Mouse (Mus musculus): ENCODE results near the gene Flvcr1. TPM values are rescaled to one million over a fixed set of nuclear protein-coding genes. Genes with fewer than 3 reads are reported as not detected.

The Flvcr1 gene
- total and polyA plus RNA-seq, 3 experiments = 37.5 to 86.8 (median 47.9) TPM

- Histone ChIP-seq H3K9me3 (replicated peaks; ENCODE audit: low read length) (peaks cover 6% of the 10 kb centered on the region), H3K9ac (ENCODE audit: insufficient read depth, low read depth) (no peak overlapping the region), H3K36me3 (replicated peaks in 1 of 2; ENCODE audit: control insufficient read depth in 1 of 2, insufficient read depth in 1 of 2, low read length in 1 of 2) (no peaks in the 10 kb centered on the region), H3K27ac (ENCODE audit: insufficient read depth, low read depth) (no peak overlapping the region), H3K4me3 (replicated peaks in 1 of 3; ENCODE audit: low read depth in 2 of 3, low read length in 2 of 3, poor library complexity in 1 of 3) (no peak overlapping the region), H3K79me2 (replicated peaks; ENCODE audit: control insufficient read depth, extremely low read depth, insufficient read depth, poor library complexity, severe bottlenecking) (no peaks in the 10 kb centered on the region), H3K27me3 (replicated peaks) (peaks cover 7% of the 10 kb centered on the region), H3K4me2 (ENCODE audit: insufficient read depth, low read depth, poor library complexity, severe bottlenecking) (no peak overlapping the region), H3K4me1 (ENCODE audit: control insufficient read depth in 1 of 2, insufficient read depth in 2 of 2) (peaks cover 11 to 32% of the 10 kb centered on the region in 2 experiments)
- TF ChIP-seq MAFK (IDR thresholded peaks at IDR 0.05; ENCODE audit: insufficient replicate concordance, low read length) (no peak), MXI1 (IDR thresholded peaks at IDR 0.05; ENCODE audit: low read depth, low read length) (no peak), JUN (IDR thresholded peaks at IDR 0.05; ENCODE audit: insufficient read depth, low read depth, low read length) (no peak), TCF12 (IDR thresholded peaks at IDR 0.05; ENCODE audit: low read depth, low read length) (no peak), RAD21 (IDR thresholded peaks at IDR 0.05; ENCODE audit: low read depth, low read length) (no peak), EP300 (IDR thresholded peaks at IDR 0.05; ENCODE audit: low read length) (no peak), SMC3 (IDR thresholded peaks at IDR 0.05; ENCODE audit: low read depth, low read length) (no peak), CTCF (conservative IDR thresholded peaks at IDR 0.05 in 1 of 2, IDR thresholded peaks at IDR 0.05 in 1 of 2; ENCODE audit: low read depth in 2 of 2, low read length in 2 of 2) (no peak), NRF1 (IDR thresholded peaks at IDR 0.05; ENCODE audit: low read depth, low read length) (no peak), MAZ (IDR thresholded peaks at IDR 0.05; ENCODE audit: low read depth, low read length) (no peak), ZNF384 (IDR thresholded peaks at IDR 0.05; ENCODE audit: low read depth, low read length) (no peak), USF2 (conservative IDR thresholded peaks at IDR 0.05; ENCODE audit: low read depth, low read length) (no peak), ZMIZ1 (IDR thresholded peaks at IDR 0.05; ENCODE audit: low read depth, low read length) (no peak), HCFC1 (IDR thresholded peaks at IDR 0.05; ENCODE audit: low read depth, low read length) (no peak), CHD2 (IDR thresholded peaks at IDR 0.05; ENCODE audit: low read length) (no peak), RCOR1 (conservative IDR thresholded peaks at IDR 0.05; ENCODE audit: low read depth, low read length) (no peak), ZKSCAN1 (IDR thresholded peaks at IDR 0.05; ENCODE audit: borderline replicate concordance, low read depth, low read length) (no peak)
- dilution Hi-C loops (cut with MboI; ENCODE audit: extremely low pct_ligation_motif_present, extremely low pct_unique_long_range_greater_than_20kb, low sequenced_read_pairs) (no loop called here), in situ Hi-C loops (cut with MboI; ENCODE audit: low pct_ligation_motif_present, low pct_unique_long_range_greater_than_20kb, low sequenced_read_pairs) (no loop called here)
- no peak for DNase-seq (ENCODE audit: extremely low read depth)
These were observed 48.9 kb downstream of the Flvcr1 start for GRCm38 (mm10) chr1:190976887-190977573.

DNA sequence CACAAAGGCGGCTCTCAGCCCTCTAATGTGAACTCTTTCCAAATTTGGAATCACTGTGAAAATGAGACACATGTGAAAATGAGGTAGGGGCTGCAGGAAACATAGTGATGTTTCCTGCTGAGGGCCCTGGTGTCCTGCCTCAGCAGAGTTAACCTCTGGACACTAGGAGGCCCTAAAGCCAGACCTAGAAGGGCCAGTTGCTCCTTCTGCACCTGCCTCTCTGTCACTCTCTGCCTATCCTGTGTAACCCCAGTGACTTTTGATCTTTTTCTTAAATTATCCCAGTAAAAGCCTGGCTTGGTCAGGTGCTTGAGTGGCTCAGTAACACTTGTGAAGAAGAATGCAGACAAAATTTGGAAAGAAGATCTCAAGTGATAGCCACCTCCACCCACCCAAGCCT, 51.1 kb downstream of the Flvcr1 start:
- Histone ChIP-seq H3K4me2 (ENCODE audit: insufficient read depth, low read depth, poor library complexity, severe bottlenecking) (no peak overlapping the region), H3K9ac (ENCODE audit: insufficient read depth, low read depth) (no peak overlapping the region), H3K9me3 (replicated peaks; ENCODE audit: low read length) (peaks cover 11% of the 10 kb centered on the region), H3K79me2 (replicated peaks; ENCODE audit: control insufficient read depth, extremely low read depth, insufficient read depth, poor library complexity, severe bottlenecking) (no peaks in the 10 kb centered on the region), H3K4me1 (ENCODE audit: control insufficient read depth in 1 of 2, insufficient read depth in 2 of 2) (peaks cover 0 to 18% of the 10 kb centered on the region in 2 experiments; a peak in 2 of 4 replicates), H3K36me3 (replicated peaks in 1 of 2; ENCODE audit: control insufficient read depth in 1 of 2, insufficient read depth in 1 of 2, low read length in 1 of 2) (no peaks in the 10 kb centered on the region), H3K27ac (ENCODE audit: insufficient read depth, low read depth) (no peak overlapping the region), H3K4me3 (replicated peaks in 1 of 3; ENCODE audit: low read depth in 2 of 3, low read length in 2 of 3, poor library complexity in 1 of 3) (no peak overlapping the region), H3K27me3 (replicated peaks) (peaks cover 7% of the 10 kb centered on the region)
- TF ChIP-seq ZNF384 (IDR thresholded peaks at IDR 0.05; ENCODE audit: low read depth, low read length) (no peak), MAX (IDR thresholded peaks at IDR 0.05; ENCODE audit: low read length) (no peak), MXI1 (IDR thresholded peaks at IDR 0.05; ENCODE audit: low read depth, low read length) (no peak), CTCF (conservative IDR thresholded peaks at IDR 0.05 in 1 of 2, IDR thresholded peaks at IDR 0.05 in 1 of 2; ENCODE audit: low read depth in 2 of 2, low read length in 2 of 2) (no peak), MYC (IDR thresholded peaks at IDR 0.05; ENCODE audit: low read depth, low read length) (no peak)
- in situ Hi-C loops (cut with MboI; ENCODE audit: low pct_ligation_motif_present, low pct_unique_long_range_greater_than_20kb, low sequenced_read_pairs) (no loop called here), dilution Hi-C loops (cut with MboI; ENCODE audit: extremely low pct_ligation_motif_present, extremely low pct_unique_long_range_greater_than_20kb, low sequenced_read_pairs) (no loop called here)
- no peak for DNase-seq (ENCODE audit: extremely low read depth)
